Mouse (Mus musculus): ENCODE measurements around the gene Syvn1. TPM values are rescaled to one million over a fixed set of nuclear protein-coding genes. Genes with fewer than 3 reads are reported as not detected.

Gene Syvn1
- polyA plus RNA-seq (2012; rRNA removed): 25.4 and 27.5 TPM in 2 replicates

DNA sequence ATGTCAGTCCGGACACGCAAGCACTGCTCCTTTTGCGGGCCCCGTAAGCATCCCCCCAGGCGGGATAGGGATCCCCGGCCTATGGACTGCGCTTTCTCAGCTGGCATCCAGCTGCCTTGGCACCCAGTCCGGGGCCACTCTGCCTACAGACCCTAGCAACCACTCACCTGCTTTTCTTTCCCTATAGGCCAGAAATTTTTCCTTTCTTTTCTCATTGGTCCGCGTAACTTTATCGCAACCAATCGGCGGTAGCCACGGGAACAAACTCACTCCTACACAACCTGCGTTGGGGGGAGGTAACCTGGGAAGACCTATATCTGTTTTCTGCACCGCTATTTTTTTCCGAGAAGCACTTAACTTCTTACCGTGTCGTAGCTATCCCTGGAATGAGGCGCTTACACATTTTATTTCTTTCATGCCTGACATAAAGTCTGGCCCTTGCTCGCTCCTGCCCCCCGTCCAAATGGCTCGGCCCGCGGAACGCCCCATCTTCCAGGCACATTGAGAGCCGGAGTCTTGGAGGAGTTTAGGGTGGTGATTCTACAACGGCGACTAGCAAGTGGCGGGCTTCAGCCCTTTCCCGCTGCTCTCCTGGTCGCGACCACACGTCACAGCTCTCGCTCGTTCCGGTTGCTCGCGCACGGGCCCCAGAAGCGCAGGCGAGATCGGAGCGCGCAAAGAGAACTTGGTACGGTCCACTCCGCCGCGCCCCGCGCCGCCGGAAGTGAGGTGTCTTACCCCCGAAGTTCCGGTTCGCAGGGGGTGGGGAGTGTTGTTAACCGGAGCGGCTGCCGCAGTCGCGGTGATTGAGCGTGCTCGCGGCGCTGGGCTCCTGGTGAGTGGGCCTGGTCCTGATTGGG, at the start of gene Syvn1:
Syvn1 (plus strand) TSS at position 283 of the 860 bp plus-strand sequence.
- Histone ChIP-seq H3K27ac (ENCODE audit: insufficient read depth, low read length) (peak within 1 kb of the TSS; percentile 95), H3K4me3 (ENCODE audit: insufficient read depth, low read length) (peak within 1 kb of the TSS; percentile 81), H3K4me1 (ENCODE audit: control insufficient read depth, insufficient read depth, low read length) (peaks cover 6% of the 10 kb centered on the region)
- no peak for TF ChIP-seq CTCF (IDR thresholded peaks at IDR 0.05; ENCODE audit: extremely low read depth, insufficient read depth, low read length)
- peak; percentile 79 for TF ChIP-seq POLR2A (IDR thresholded peaks at IDR 0.05; ENCODE audit: extremely low read depth, insufficient read depth, low read length)

DNA sequence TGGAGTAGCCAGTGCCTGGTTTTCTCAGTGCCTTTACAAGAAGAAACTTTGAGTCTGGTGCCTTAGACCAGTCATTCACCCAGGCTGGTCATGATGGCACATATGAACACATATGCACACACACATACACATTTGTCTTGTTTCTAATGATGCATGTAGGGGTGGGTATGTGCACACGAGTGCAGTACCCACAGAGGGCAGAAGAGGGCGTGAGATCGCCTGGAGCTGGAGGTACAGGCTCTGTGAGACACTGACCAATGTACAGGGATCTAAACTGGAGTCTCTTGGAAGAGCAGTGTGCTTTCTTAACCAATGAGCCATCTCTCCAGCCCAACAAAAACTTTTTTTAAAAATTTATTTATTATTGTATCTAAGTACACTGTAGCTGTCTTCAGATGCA, 48.2 kb upstream of the Syvn1 start:
- TF ChIP-seq CTCF (IDR thresholded peaks at IDR 0.05; ENCODE audit: extremely low read depth, insufficient read depth, low read length) (no peak), POLR2A (IDR thresholded peaks at IDR 0.05; ENCODE audit: extremely low read depth, insufficient read depth, low read length) (no peak)
- Histone ChIP-seq H3K27ac (ENCODE audit: insufficient read depth, low read length) (no peak overlapping the region), H3K4me1 (ENCODE audit: control insufficient read depth, insufficient read depth, low read length) (no peaks in the 10 kb centered on the region), H3K4me3 (ENCODE audit: insufficient read depth, low read length) (no peak overlapping the region)

DNA sequence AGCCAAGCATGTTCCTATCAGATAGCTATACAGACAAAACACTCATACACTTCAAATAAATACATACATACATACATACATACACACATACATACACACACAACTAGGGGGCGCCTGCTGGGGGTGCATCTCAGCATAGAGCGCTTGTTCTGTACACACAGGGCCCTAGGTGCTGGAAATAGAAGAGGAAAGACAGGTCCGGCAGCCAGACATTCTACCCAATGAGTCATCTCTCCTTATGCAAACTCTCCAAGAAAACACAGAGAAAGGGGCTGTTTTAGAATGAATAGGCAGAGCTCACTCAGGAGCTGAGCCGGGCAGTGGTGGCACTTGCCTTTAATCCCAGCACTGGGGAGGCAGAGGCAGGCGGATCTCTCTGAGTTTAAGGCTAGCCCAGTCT, 46.4 kb upstream of the Syvn1 start:
- H3K27ac ChIP-seq (ENCODE audit: insufficient read depth, low read length): no peak overlapping the region
- no peak for TF ChIP-seq CTCF (IDR thresholded peaks at IDR 0.05; ENCODE audit: extremely low read depth, insufficient read depth, low read length)
- TF ChIP-seq POLR2A (IDR thresholded peaks at IDR 0.05; ENCODE audit: extremely low read depth, insufficient read depth, low read length): no peak
- no peaks in the 10 kb centered on the region for H3K4me1 ChIP-seq (ENCODE audit: control insufficient read depth, insufficient read depth, low read length)
- no peak overlapping the region for H3K4me3 ChIP-seq (ENCODE audit: insufficient read depth, low read length)

DNA sequence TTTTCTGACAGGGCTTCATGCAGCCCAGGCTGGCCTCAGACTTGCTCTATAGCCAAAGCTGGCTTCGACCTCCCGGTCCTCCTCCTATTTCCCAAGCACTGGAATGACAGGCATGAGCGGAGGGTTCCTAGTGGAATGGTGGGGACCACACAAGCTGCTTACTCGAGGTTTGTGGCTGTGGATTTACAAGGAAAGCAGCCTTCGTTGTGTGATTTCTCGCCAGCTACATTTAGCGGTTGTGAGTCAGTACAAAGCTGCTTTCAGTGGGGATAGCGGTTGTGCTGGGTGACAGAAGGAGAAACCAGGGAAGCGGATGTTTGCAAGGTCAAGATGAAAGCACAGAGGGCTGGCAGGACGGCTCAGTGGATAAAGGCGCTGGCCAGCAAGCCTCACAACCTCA, 40.8 kb upstream of the Syvn1 start:
- H3K4me3 ChIP-seq (ENCODE audit: insufficient read depth, low read length): no peak overlapping the region
- no peak overlapping the region for H3K27ac ChIP-seq (ENCODE audit: insufficient read depth, low read length)
- TF ChIP-seq POLR2A (IDR thresholded peaks at IDR 0.05; ENCODE audit: extremely low read depth, insufficient read depth, low read length): no peak
- TF ChIP-seq CTCF (IDR thresholded peaks at IDR 0.05; ENCODE audit: extremely low read depth, insufficient read depth, low read length): no peak
- no peaks in the 10 kb centered on the region for H3K4me1 ChIP-seq (ENCODE audit: control insufficient read depth, insufficient read depth, low read length)

DNA sequence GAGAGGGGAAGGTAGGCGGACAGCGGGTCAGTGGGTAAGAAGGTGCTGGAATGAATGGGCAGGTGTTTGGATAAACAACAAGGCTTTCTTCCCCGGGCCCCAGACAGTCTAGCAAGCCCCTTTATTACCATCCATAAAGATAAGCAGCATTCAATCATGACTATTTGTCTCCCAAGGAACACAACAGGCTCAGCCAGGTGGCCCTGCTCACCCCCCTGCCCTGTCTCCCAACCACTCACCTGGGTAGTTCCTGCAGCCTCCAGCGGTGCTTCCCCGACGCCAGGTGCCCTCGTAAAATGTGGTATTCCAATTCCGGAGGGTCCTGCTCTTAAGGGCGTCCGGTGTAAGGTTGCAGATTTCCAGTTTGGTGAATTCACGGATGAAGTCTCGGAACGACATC, 39.4 kb upstream of the Syvn1 start:
- H3K4me3 ChIP-seq (ENCODE audit: insufficient read depth, low read length): no peak overlapping the region
- no peaks in the 10 kb centered on the region for H3K4me1 ChIP-seq (ENCODE audit: control insufficient read depth, insufficient read depth, low read length)
- H3K27ac ChIP-seq (ENCODE audit: insufficient read depth, low read length): no peak overlapping the region
- TF ChIP-seq CTCF (IDR thresholded peaks at IDR 0.05; ENCODE audit: extremely low read depth, insufficient read depth, low read length) (no peak), POLR2A (IDR thresholded peaks at IDR 0.05; ENCODE audit: extremely low read depth, insufficient read depth, low read length) (no peak)

DNA sequence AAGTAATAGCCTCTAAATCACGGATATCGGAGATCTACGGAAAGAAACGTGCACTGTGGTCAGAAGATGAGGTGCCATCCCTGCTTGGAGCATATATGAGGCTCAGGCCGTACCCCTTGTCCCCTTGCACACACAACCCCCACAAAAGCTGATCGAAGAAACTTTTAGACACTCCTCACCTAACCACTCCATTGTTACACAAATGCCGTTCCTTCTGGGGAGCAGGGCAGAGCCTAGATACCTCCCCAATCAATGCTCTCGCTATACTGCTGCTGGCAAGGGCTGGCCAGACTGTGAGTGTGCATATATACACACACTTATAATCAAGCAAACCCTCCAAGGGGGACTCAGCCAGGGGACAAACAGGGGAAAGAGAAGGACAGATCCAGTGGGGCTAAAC, 37.2 kb upstream of the Syvn1 start:
- no peaks in the 10 kb centered on the region for H3K4me1 ChIP-seq (ENCODE audit: control insufficient read depth, insufficient read depth, low read length)
- no peak overlapping the region for H3K27ac ChIP-seq (ENCODE audit: insufficient read depth, low read length)
- TF ChIP-seq CTCF (IDR thresholded peaks at IDR 0.05; ENCODE audit: extremely low read depth, insufficient read depth, low read length) (no peak), POLR2A (IDR thresholded peaks at IDR 0.05; ENCODE audit: extremely low read depth, insufficient read depth, low read length) (no peak)
- no peak overlapping the region for H3K4me3 ChIP-seq (ENCODE audit: insufficient read depth, low read length)

DNA sequence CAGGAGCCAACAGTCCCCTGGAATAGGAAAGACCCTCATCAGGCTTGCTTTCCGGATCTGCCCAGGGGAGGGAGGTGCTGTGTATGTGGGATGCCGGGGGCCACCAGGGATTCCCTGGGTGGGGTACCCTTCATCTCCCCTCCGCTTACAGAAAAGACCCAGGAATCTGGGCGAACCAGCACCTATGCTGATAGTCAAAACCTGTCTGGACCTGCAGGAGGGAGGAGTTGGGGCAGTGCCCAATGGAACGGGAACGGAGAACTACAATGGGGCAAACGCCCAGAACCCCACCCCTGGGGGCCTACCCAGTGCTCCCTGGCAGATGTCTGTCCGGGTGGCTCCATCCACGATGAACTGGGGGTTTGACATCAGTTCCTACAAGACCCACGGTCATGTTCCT, 32.7 kb upstream of the Syvn1 start:
- TF ChIP-seq POLR2A (IDR thresholded peaks at IDR 0.05; ENCODE audit: extremely low read depth, insufficient read depth, low read length) (no peak), CTCF (IDR thresholded peaks at IDR 0.05; ENCODE audit: extremely low read depth, insufficient read depth, low read length) (no peak)
- Histone ChIP-seq H3K4me1 (ENCODE audit: control insufficient read depth, insufficient read depth, low read length) (no peaks in the 10 kb centered on the region; the same call in 1 of the 2 replicates), H3K27ac (ENCODE audit: insufficient read depth, low read length) (no peak overlapping the region), H3K4me3 (ENCODE audit: insufficient read depth, low read length) (no peak overlapping the region)

DNA sequence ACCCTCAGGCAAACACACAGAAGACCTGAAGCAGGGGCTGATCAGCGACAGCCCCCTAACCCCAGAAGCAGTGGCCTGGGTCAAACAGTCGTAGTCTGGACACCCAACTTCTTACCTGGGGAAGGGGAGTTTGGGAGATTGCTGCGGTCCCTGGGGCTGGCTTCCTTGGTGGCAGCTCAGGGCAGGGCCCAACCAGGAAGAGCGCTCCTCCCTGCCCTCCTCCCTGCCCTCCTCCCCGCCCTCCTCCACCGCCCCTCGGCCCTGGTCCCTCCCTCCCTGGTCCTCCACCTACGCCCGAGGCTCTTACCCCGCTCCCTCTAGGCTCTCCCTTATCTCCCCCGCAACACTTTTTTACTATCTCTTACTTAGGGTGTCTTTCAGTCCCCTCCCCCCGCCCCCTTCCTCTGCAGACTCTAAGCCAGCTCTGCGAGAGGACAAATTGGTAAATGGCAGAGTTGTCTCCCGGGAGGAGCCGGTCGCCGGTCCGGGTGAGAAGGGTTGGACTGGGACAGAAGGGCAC, 31.3 kb upstream of the Syvn1 start:
- Histone ChIP-seq H3K4me1 (ENCODE audit: control insufficient read depth, insufficient read depth, low read length) (no peaks in the 10 kb centered on the region; the same call in 1 of the 2 replicates), H3K27ac (ENCODE audit: insufficient read depth, low read length) (peak overlapping the region; percentile 84), H3K4me3 (ENCODE audit: insufficient read depth, low read length) (peak overlapping the region; percentile 66)
- TF ChIP-seq CTCF (IDR thresholded peaks at IDR 0.05; ENCODE audit: extremely low read depth, insufficient read depth, low read length) (no peak), POLR2A (IDR thresholded peaks at IDR 0.05; ENCODE audit: extremely low read depth, insufficient read depth, low read length) (no peak)

DNA sequence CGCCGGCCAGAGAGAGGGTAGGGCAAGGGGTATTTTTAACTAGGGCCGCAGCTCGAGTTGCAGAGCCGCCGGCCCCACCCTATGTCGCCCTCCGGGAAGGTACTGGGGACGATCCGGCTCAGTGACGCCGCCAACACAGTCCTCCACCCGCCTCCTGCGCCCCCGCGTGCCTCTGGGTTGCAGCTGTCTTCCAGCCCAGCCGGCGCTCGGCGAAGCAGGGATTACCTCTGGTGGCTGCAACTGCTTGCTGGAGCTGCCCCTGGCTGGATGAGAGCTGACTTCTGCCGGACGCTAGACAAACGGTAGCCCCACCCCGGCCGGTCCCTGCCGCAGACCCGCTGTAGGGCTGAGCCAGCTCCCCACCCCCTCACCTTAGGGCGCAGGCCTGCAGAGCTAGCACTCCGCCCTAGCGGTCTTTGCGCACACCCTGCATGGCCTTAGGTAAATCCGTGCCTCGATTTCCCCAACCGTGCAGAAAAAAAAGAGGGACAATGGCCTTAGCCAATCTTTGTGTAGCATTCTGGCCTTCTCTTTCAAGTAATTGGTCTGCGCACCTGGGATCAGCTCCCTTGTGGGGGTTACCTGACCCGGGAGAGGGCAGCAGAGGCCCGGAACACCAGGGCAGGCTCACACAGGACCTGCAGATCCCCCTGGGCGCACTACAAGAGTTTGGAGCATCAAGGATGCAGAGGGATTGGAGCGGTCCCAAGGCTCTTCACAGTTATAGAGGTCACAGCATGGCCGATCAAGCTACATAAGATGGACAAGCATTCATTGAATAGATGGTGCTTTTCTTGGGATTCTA, 30.7 kb upstream of the Syvn1 start, which contains the start of gene Capn1:
Capn1 (minus strand) TSS at position 387 of the 805 bp plus-strand sequence.
- Histone ChIP-seq H3K4me1 (ENCODE audit: control insufficient read depth, insufficient read depth, low read length) (no peaks in the 10 kb centered on the region; the same call in 1 of the 2 replicates), H3K4me3 (ENCODE audit: insufficient read depth, low read length) (peak within 1 kb of the TSS; percentile 66), H3K27ac (ENCODE audit: insufficient read depth, low read length) (peak within 1 kb of the TSS; percentile 84)
- TF ChIP-seq POLR2A (IDR thresholded peaks at IDR 0.05; ENCODE audit: extremely low read depth, insufficient read depth, low read length): no peak
- no peak for TF ChIP-seq CTCF (IDR thresholded peaks at IDR 0.05; ENCODE audit: extremely low read depth, insufficient read depth, low read length)

All from cortical plate, adult 2 months (tissue).